Mouse (Mus musculus) heart, adult 2 months (tissue): ENCODE measurements at regions not wholly inside any gene's neighbourhood (a gene's known extent, or its start where the extent isn't known, plus 50 kb on each side); places are given as distances from the start of the nearest gene placed in this dataset.

Experiments
- CTCF ChIP-seq: fragments of 200-600 bp; IDR thresholded peaks from 2 replicates; pipeline ENCODE4 v1.8.1; 2022; ENCODE audit warnings: antibody characterized with exemption, mild to moderate bottlenecking, moderate library complexity
- POLR2A ChIP-seq: fragments of 200-500 bp; IDR thresholded peaks from 2 replicates; pipeline ENCODE4 v1.6.1; 2011; ENCODE audit warnings: mild to moderate bottlenecking, low read depth, low read length, control low read depth; ENCODE audit not compliant: insufficient read depth

DNA sequence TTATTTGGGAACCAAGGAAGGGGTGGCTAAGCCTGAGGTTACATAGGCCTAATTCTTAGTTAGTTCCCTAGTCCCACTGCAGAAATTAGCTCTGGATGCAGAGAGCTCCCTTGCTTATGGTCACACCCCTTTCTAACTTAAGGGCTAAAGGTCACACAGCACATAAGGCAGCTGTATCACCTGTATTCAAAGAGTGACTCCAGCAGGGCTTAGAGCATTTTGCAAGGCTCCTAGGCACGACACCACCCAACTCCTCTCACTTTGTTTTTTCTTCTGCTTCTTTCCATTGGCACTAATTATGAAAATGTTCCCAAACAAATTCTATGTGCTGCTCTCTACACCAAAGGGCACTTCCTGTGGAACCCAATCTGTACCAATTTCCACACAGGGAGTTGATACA, 268.9 kb downstream of the Rnf152 start:
- TF ChIP-seq CTCF: no peak
- no peak for TF ChIP-seq POLR2A
